Mouse (Mus musculus) stomach, postnatal 0 days (tissue): ENCODE measurements around the gene Csnk1d.

Experiments
- CTCF ChIP-seq: IDR thresholded peaks from 2 replicates; pipeline ENCODE4 v1.5.1; 2016; ENCODE audit warnings: antibody characterized with exemption, low read depth, mild to moderate bottlenecking, moderate library complexity
- EP300 ChIP-seq: optimal IDR thresholded peaks from 2 replicates; pipeline ENCODE3; 2016; ENCODE audit warnings: antibody characterized with exemption

GRCm38 (mm10) chr11:120913796-120914195 lies 77.3 kb downstream of the Csnk1d start:
- TF ChIP-seq CTCF, result no peak
- TF ChIP-seq EP300, result no peak
